ENCODE assay signal across 16 mouse cellular contexts in genomic region chr9:88274681-88275336, GRCm38 (mm10). TPM values are rescaled to one million over a fixed set of nuclear protein-coding genes. Genes with fewer than 3 reads are reported as not detected.
A peak's percentile ranks its signal among the peaks of the same experiment; 100 is the strongest.
DNase-seq lines count a peak whose midpoint lies in the region; ATAC-seq and TF ChIP-seq lines count a peak whose summit lies in the region.
"Had no signal": no experiment of that assay in that cellular context is flagged by ENCODE, and none has a peak within 500 bp of the region (broad histone marks: within the 10 kb centered on the region; RNA-seq: fewer than 3 reads in every experiment).

No protein-coding gene starts in this region.

- TF ChIP-seq CTCF in small intestine, adult 2 months (IDR thresholded peaks at IDR 0.05; ENCODE audit: extremely low read depth, insufficient read length, insufficient replicate concordance, low read depth, low read length) = no peak

- peak overlapping the region; percentile 67 for H3K27ac ChIP-seq in heart, embryonic 16.5 days (ENCODE audit: low read length)
- H3K27ac ChIP-seq in intestine, embryonic 15.5 days = peak overlapping the region; percentile 15; the same call in 1 of the 2 replicates
- H3K27ac ChIP-seq in kidney, embryonic 15.5 days = 0 out of 2 replicates have a peak overlapping the region, but pooled peaks have one; percentile 67
- H3K27ac ChIP-seq in small intestine, adult 2 months (ENCODE audit: insufficient read depth, low read depth, low read length) = peak overlapping the region; percentile 76
- H3K27ac ChIP-seq: embryonic facial prominence, embryonic 12.5 days; forebrain, embryonic 15.5 days; hindbrain, embryonic 15.5 days; limb, embryonic 10.5 days; midbrain, embryonic 10.5 days; neural tube, embryonic 12.5 days had no signal

- DNase-seq in heart, postnatal 36 days = no peak
- no peak for DNase-seq in lung, postnatal 25 days (ENCODE audit: low spot score)
- no peak for DNase-seq in T-cell, adult 2 months (ENCODE audit: low spot score)
- DNase-seq: gastrocnemius, postnatal 36 days; thymus, postnatal 25 days had no signal

- peaks cover 6% of the 10 kb centered on the region for H3K9me3 ChIP-seq in heart, embryonic 16.5 days (replicated peaks; ENCODE audit: control insufficient read depth, low read length)
- no peaks in the 10 kb centered on the region for H3K9me3 ChIP-seq in intestine, embryonic 15.5 days
- H3K9me3 ChIP-seq in kidney, embryonic 15.5 days (replicated peaks) = no peaks in the 10 kb centered on the region
- H3K9me3 ChIP-seq: embryonic facial prominence, embryonic 12.5 days; forebrain, embryonic 15.5 days; hindbrain, embryonic 15.5 days; limb, embryonic 10.5 days; midbrain, embryonic 10.5 days; neural tube, embryonic 12.5 days had no signal

- no peaks in the 10 kb centered on the region for H3K36me3 ChIP-seq in heart, embryonic 16.5 days (ENCODE audit: control insufficient read depth, insufficient read depth)
- no peaks in the 10 kb centered on the region for H3K36me3 ChIP-seq in intestine, embryonic 15.5 days
- H3K36me3 ChIP-seq in kidney, embryonic 15.5 days = no peaks in the 10 kb centered on the region
- H3K36me3 ChIP-seq in small intestine, adult 2 months (ENCODE audit: control insufficient read depth, insufficient read depth, low read length) = no peaks in the 10 kb centered on the region
- H3K36me3 ChIP-seq: embryonic facial prominence, embryonic 12.5 days; forebrain, embryonic 15.5 days; hindbrain, embryonic 15.5 days; limb, embryonic 10.5 days; midbrain, embryonic 10.5 days; neural tube, embryonic 12.5 days had no signal

- no peak overlapping the region for H3K9ac ChIP-seq in heart, embryonic 16.5 days (ENCODE audit: low read length)
- no peak overlapping the region for H3K9ac ChIP-seq in intestine, embryonic 15.5 days
- H3K9ac ChIP-seq in kidney, embryonic 15.5 days = no peak overlapping the region
- H3K9ac ChIP-seq: embryonic facial prominence, embryonic 12.5 days; forebrain, embryonic 15.5 days; hindbrain, embryonic 15.5 days; neural tube, embryonic 12.5 days had no signal

- intact Hi-C loops in heart, postnatal 36 days (cut with DNase I) = loop anchor here (5.0 kb wide), 1 partner anchor 52 kb away; the partner anchor contains the start of gene Nt5e

- TF ChIP-seq POLR2A in small intestine, adult 2 months (IDR thresholded peaks at IDR 0.05; ENCODE audit: low read depth, low read length) = no peak

- no peak for ATAC-seq in heart, embryonic 16.5 days (replicated peaks; ENCODE audit: extremely low read depth, insufficient read depth, low FRiP score)
- peak; percentile 90 for ATAC-seq in intestine, embryonic 15.5 days
- ATAC-seq in kidney, embryonic 15.5 days (replicated peaks; ENCODE audit: low FRiP score) = peak; percentile 78

- 77% methylated on average over 3 of the region's 3 CpGs for WGBS in heart, embryonic 16.5 days
- WGBS in intestine, embryonic 15.5 days = 26% methylated on average over 3 of the region's 3 CpGs
- WGBS in kidney, embryonic 15.5 days = 67% methylated on average over 3 of the region's 3 CpGs
- 24% methylated on average over 3 of the region's 3 CpGs for WGBS in small intestine, adult 2 months

- H3K4me2 ChIP-seq in heart, embryonic 16.5 days (ENCODE audit: low read depth, low read length) = no peak overlapping the region
- H3K4me2 ChIP-seq in intestine, embryonic 15.5 days (replicated peaks) = no peak overlapping the region
- no peak overlapping the region for H3K4me2 ChIP-seq in kidney, embryonic 15.5 days
- H3K4me2 ChIP-seq: embryonic facial prominence, embryonic 12.5 days; forebrain, embryonic 15.5 days; heart, embryonic 11.5 days; hindbrain, embryonic 15.5 days; neural tube, embryonic 12.5 days had no signal

- no peaks in the 10 kb centered on the region for H3K27me3 ChIP-seq in heart, embryonic 16.5 days (ENCODE audit: control insufficient read depth, insufficient read depth, low read length)
- no peaks in the 10 kb centered on the region for H3K27me3 ChIP-seq in intestine, embryonic 15.5 days (replicated peaks)
- no peaks in the 10 kb centered on the region for H3K27me3 ChIP-seq in kidney, embryonic 15.5 days
- H3K27me3 ChIP-seq in small intestine, adult 2 months (ENCODE audit: control insufficient read depth, insufficient read depth, low read length) = no peaks in the 10 kb centered on the region
- H3K27me3 ChIP-seq: embryonic facial prominence, embryonic 12.5 days; forebrain, embryonic 15.5 days; hindbrain, embryonic 15.5 days; neural tube, embryonic 12.5 days had no signal

- H3K4me3 ChIP-seq in heart, embryonic 16.5 days (ENCODE audit: low read length) = no peak overlapping the region
- no peak overlapping the region for H3K4me3 ChIP-seq in intestine, embryonic 15.5 days (replicated peaks)
- H3K4me3 ChIP-seq in kidney, embryonic 15.5 days (replicated peaks) = no peak overlapping the region
- H3K4me3 ChIP-seq in small intestine, adult 2 months (ENCODE audit: low read depth, low read length) = no peak overlapping the region
- H3K4me3 ChIP-seq: embryonic facial prominence, embryonic 12.5 days; forebrain, embryonic 15.5 days; hindbrain, embryonic 15.5 days; limb, embryonic 10.5 days; midbrain, embryonic 10.5 days; neural tube, embryonic 12.5 days had no signal

- peaks cover 28% of the 10 kb centered on the region for H3K4me1 ChIP-seq in heart, embryonic 16.5 days (ENCODE audit: control insufficient read depth, insufficient read depth, low read length)
- H3K4me1 ChIP-seq in intestine, embryonic 15.5 days (replicated peaks) = 0 out of 2 replicates have a peak, but pooled peaks cover 3% of the 10 kb centered on the region
- no peaks in the 10 kb centered on the region for H3K4me1 ChIP-seq in kidney, embryonic 15.5 days
- peaks cover 5% of the 10 kb centered on the region; the same call in 1 of the 2 replicates for H3K4me1 ChIP-seq in small intestine, adult 2 months (ENCODE audit: control insufficient read depth, insufficient read depth, insufficient read length, low read length)
- H3K4me1 ChIP-seq: embryonic facial prominence, embryonic 12.5 days; forebrain, embryonic 15.5 days; hindbrain, embryonic 15.5 days; limb, embryonic 10.5 days; midbrain, embryonic 10.5 days; neural tube, embryonic 12.5 days had no signal

RNA-seq across cellular contexts. Expression of gene Nt5e, which starts 52.2 kb away (rescaled TPM):
- 4.6 and 5.8 TPM in 2 replicates for polyA plus RNA-seq in heart, embryonic 16.5 days (2015; fragmentation: Nextera tagmentation; extraction: Ambion mirVana)
- total RNA-seq in heart, postnatal 36 days (2021) = 10 to 100 TPM; 13.0 to 14.1 TPM
- polyA plus RNA-seq in intestine, embryonic 15.5 days (2015; fragmentation: Nextera tagmentation; extraction: Ambion mirVana) = 3.3 and 3.8 TPM in 2 replicates
- 2.2 and 3.6 TPM in 2 replicates for polyA plus RNA-seq in kidney, embryonic 15.5 days (2015; fragmentation: Nextera tagmentation; extraction: Ambion mirVana)
- polyA plus RNA-seq in small intestine, adult 2 months (2012; rRNA removed) = 17.8 and 33.5 TPM in 2 replicates

Comparison
In these comparisons a context has a peak if more than half of its experiments do, and no peak if none do; other contexts are left out.
1. H3K27ac ChIP-seq: peak in every context shown above with its lines; median percentile 76 in small intestine, adult 2 months; 67 in heart, embryonic 16.5 days; 67 in kidney, embryonic 15.5 days; 15 in intestine, embryonic 15.5 days.